Mouse (Mus musculus) mouse embryonic stem cell (cell line): ENCODE measurements around the gene Pah.

ENCODE experiments used
- in situ Hi-C, 2 experiments: fragments of 300-500 bp; cut with MboI; formaldehyde crosslinking; loops; 1 replicate in 1 of 2; 3 replicates in 1 of 2; pipeline ENCODE4 v1.14.3; 2019 to 2020; ENCODE audit warnings: low sequenced_read_pairs in 2 of 2, low pct_unique_long_range_greater_than_20kb in 1 of 2, mixed read lengths in 1 of 2; ENCODE audit not compliant: unreplicated experiment in 1 of 2

The Pah gene

GRCm38 (mm10) chr10:87521646-87522045, at the start of gene Pah:
Gene Pah (plus strand): TSS chr10:87521795.
- in situ Hi-C loops, result loop anchor here in 1 of 2 experiments (25.0 kb wide), 1 partner anchor 484 kb away; no protein-coding TSS in a partner anchor

- in situ Hi-C loops, result no loop called here
Observed at GRCm38 (mm10) chr10:87473475-87474131, 48.0 kb upstream of the Pah start.

- in situ Hi-C loops, result no loop called here
Observed at GRCm38 (mm10) chr10:87474971-87475370, 46.6 kb upstream of the Pah start.

GRCm38 (mm10) chr10:87477895-87478294, 43.7 kb upstream of the Pah start:
- in situ Hi-C loops, result no loop called here

DNA sequence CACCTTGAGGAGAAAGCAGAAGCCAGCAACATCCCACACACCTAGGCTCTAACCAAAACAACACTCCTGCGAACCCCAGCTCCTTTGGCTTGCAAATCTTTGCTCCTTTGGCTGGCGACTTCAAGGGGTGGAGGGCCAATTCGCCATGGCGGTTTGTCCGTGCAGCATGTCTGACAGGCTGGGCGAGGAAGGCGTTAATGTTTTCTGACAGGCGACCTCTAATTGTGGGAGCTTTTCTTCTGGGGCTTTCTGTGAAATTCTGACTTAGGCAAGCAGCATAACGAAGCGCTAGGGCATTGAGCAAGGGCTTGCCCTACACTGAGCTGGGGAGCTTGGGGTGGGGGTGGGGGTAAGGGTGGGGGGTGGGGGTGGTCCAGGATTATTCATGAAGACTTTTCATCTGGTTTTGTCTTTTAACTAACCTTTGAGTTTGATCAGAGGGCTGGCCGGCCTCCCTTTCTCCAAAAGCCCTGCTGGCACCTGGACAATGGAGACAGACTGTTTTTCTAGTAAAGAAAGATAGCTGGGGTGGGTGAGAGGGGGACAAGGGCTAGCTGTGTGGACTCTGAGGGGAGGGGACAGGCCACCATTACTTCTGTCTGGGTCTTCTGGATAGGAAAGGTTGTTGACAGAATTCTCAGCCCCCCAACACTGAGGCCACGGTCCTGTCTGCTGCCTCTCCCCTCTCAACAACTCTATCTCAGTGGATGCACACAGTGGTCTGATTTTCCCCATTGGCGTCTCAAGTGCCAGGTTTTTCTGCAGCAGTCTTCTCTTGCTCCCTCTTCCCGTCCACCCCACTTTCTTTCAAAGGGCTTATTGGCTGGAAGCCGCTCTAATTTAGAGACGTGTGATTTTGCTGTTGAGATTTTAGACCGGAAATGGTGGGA, 36.5 kb upstream of the Pah start:
- in situ Hi-C loops, result no loop called here

- in situ Hi-C loops, result no loop called here
Observed at GRCm38 (mm10) chr10:87485721-87486620, 35.6 kb upstream of the Pah start.

GRCm38 (mm10) chr10:87488429-87489145, 33.0 kb upstream of the Pah start:
- in situ Hi-C loops, result no loop called here

DNA sequence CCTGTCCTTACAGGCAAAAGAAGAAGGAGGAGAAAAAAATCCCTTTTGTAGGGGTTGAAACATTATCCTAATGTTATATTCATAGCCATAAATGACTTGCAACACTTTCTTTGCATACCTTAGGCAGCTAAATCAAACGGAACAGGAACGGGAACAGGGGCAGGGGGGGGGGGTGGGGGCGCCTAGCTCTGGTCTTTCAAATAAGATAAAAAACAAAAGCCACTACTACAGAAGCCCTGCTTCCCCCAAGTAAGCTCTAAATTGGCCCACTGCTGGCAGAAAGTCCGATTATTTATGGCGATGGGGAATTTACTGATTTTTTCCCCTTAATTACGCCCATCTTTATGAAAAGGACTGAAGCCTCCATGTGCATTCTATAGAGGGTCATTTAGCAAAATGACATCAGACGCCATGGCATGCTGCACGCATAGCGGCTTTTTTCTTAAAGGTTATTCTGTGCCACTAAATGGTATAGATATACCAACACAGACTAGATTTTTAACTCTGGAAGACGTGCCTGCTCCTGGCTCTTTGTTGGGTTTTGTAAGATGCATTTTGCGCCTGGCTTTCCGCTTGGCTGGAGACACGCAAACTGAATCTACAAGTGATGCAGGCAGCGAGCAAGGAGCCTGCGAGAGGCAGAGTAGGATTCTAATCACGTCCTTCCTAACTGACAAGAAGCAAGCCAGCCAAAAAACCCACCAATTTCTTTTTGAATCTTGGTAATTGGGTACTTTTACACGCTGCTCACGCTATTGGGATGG, 32.2 kb upstream of the Pah start:
- in situ Hi-C loops, result no loop called here

DNA sequence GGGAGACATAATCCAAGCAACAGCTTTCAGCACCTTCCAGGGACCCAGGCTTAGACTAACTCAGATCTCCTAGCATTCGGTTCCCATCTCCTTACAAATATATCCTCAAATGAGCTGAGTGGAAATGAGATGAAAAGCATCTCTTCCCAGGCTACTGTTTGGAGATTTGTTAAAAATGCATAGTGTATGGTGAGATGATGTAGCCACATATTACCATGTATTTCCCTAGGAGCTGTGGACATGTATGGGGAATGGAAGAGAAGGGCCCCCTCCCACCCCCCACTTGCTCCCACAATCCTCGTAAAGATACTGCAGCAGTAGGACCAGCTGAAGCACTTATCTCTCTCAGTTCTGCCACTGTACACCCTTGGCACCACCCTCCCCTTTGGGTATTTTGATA, 31.3 kb upstream of the Pah start:
- in situ Hi-C loops, result no loop called here

DNA sequence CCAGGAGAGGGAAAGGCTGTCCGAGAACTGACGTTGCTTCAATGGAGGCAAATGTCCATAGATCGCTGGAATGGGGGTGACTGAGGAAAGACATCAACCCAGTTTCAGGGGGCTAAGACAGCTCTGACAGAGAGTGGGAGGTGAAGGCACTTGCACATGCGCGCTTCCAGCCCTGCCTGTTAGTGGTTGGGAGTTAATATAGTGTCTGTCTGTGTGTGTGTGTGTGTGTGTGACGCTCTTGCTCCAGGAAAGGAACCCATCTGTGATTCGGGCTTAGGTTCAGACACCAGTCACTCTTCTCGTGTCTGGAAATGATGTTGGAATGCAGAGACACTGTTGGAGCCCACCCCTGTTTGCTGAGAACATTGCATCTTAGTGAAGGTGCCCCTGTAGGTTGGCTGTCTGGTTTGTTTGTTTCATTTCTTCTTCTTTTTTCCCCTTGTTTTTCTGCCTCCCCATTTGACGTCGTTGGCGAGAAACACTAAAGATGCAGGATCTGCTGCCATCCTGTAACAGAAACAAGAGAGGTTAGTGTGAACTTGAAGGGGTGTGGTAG, 30.0 kb upstream of the Pah start:
- in situ Hi-C loops, result no loop called here

GRCm38 (mm10) chr10:87492332-87492660, 29.3 kb upstream of the Pah start:
- in situ Hi-C loops, result no loop called here

GRCm38 (mm10) chr10:87492661-87493551, 28.7 kb upstream of the Pah start:
- in situ Hi-C loops, result no loop called here

- in situ Hi-C loops, result no loop called here
Observed at GRCm38 (mm10) chr10:87493576-87493975, 28.0 kb upstream of the Pah start, which contains the start of gene Ascl1. Gene Ascl1 (minus strand): TSS chr10:87493660.

- in situ Hi-C loops, result no loop called here
Observed at GRCm38 (mm10) chr10:87494176-87494575, 27.4 kb upstream of the Pah start.

- in situ Hi-C loops, result no loop called here
Observed at GRCm38 (mm10) chr10:87494596-87494995, 27.0 kb upstream of the Pah start.

- in situ Hi-C loops, result no loop called here
Observed at GRCm38 (mm10) chr10:87497056-87497455, 24.5 kb upstream of the Pah start.
